Mouse (Mus musculus): Measurements from ENCODE around the gene Tpst2. TPM values are rescaled to one million over a fixed set of nuclear protein-coding genes. Genes with fewer than 3 reads are reported as not detected.

The Tpst2 gene
- polyA plus RNA-seq, 1 experiment from 2014 or later: 35.3 TPM

GRCm38 (mm10) chr5:112259862-112260650 lies 16.4 kb upstream of the Tpst2 start:
- no peaks in the 10 kb centered on the region for H3K9me3 ChIP-seq (ENCODE audit: control insufficient read depth, low read depth, low read length)
- H3K27ac ChIP-seq (ENCODE audit: low read length): no peak overlapping the region
- H3K27me3 ChIP-seq (ENCODE audit: control insufficient read depth, insufficient read depth, low read length): no peaks in the 10 kb centered on the region
- WGBS: 83% methylated on average over 16 of the region's 16 CpGs
- no peak overlapping the region for H3K4me2 ChIP-seq (replicated peaks; ENCODE audit: low read depth, low read length)
- ATAC-seq (ENCODE audit: insufficient number of reproducible peaks, insufficient read depth, low FRiP score, low read depth): no peak
- H3K36me3 ChIP-seq (ENCODE audit: control insufficient read depth, insufficient read depth, low read length): no peaks in the 10 kb centered on the region
- H3K4me1 ChIP-seq (ENCODE audit: control insufficient read depth, insufficient read depth, low read length): no peaks in the 10 kb centered on the region
- no peak overlapping the region for H3K4me3 ChIP-seq (ENCODE audit: low read depth, low read length)
- H3K9ac ChIP-seq (replicated peaks; ENCODE audit: low read depth, low read length): no peak overlapping the region

GRCm38 (mm10) chr5:112260818-112261217 lies 15.7 kb upstream of the Tpst2 start:
- Histone ChIP-seq H3K9ac (replicated peaks; ENCODE audit: low read depth, low read length) (no peak overlapping the region), H3K36me3 (ENCODE audit: control insufficient read depth, insufficient read depth, low read length) (no peaks in the 10 kb centered on the region), H3K4me2 (replicated peaks; ENCODE audit: low read depth, low read length) (no peak overlapping the region), H3K4me1 (ENCODE audit: control insufficient read depth, insufficient read depth, low read length) (no peaks in the 10 kb centered on the region), H3K27me3 (ENCODE audit: control insufficient read depth, insufficient read depth, low read length) (no peaks in the 10 kb centered on the region), H3K9me3 (ENCODE audit: control insufficient read depth, low read depth, low read length) (no peaks in the 10 kb centered on the region), H3K27ac (ENCODE audit: low read length) (no peak overlapping the region), H3K4me3 (ENCODE audit: low read depth, low read length) (no peak overlapping the region)
- WGBS: 89% methylated on average over 3 of the region's 3 CpGs
- no peak for ATAC-seq (ENCODE audit: insufficient number of reproducible peaks, insufficient read depth, low FRiP score, low read depth)

GRCm38 (mm10) chr5:112264099-112264498 lies 12.4 kb upstream of the Tpst2 start:
- H3K4me2 ChIP-seq (replicated peaks; ENCODE audit: low read depth, low read length): no peak overlapping the region
- no peaks in the 10 kb centered on the region for H3K9me3 ChIP-seq (ENCODE audit: control insufficient read depth, low read depth, low read length)
- 86% methylated on average over 7 of the region's 7 CpGs for WGBS
- H3K9ac ChIP-seq (replicated peaks; ENCODE audit: low read depth, low read length): no peak overlapping the region
- H3K4me3 ChIP-seq (ENCODE audit: low read depth, low read length): no peak overlapping the region
- no peaks in the 10 kb centered on the region for H3K4me1 ChIP-seq (ENCODE audit: control insufficient read depth, insufficient read depth, low read length)
- H3K36me3 ChIP-seq (ENCODE audit: control insufficient read depth, insufficient read depth, low read length): no peaks in the 10 kb centered on the region
- H3K27ac ChIP-seq (ENCODE audit: low read length): no peak overlapping the region
- no peak for ATAC-seq (ENCODE audit: insufficient number of reproducible peaks, insufficient read depth, low FRiP score, low read depth)
- no peaks in the 10 kb centered on the region for H3K27me3 ChIP-seq (ENCODE audit: control insufficient read depth, insufficient read depth, low read length)

GRCm38 (mm10) chr5:112265110-112265509 lies 11.4 kb upstream of the Tpst2 start:
- ATAC-seq (ENCODE audit: insufficient number of reproducible peaks, insufficient read depth, low FRiP score, low read depth): no peak

GRCm38 (mm10) chr5:112265515-112265914 lies 11.0 kb upstream of the Tpst2 start:
- Histone ChIP-seq H3K4me3 (ENCODE audit: low read depth, low read length) (no peak overlapping the region), H3K4me2 (replicated peaks; ENCODE audit: low read depth, low read length) (no peak overlapping the region), H3K36me3 (ENCODE audit: control insufficient read depth, insufficient read depth, low read length) (no peaks in the 10 kb centered on the region), H3K9ac (replicated peaks; ENCODE audit: low read depth, low read length) (no peak overlapping the region), H3K27ac (ENCODE audit: low read length) (no peak overlapping the region), H3K27me3 (ENCODE audit: control insufficient read depth, insufficient read depth, low read length) (0 out of 2 replicates have a peak, but pooled peaks cover 2% of the 10 kb centered on the region), H3K9me3 (ENCODE audit: control insufficient read depth, low read depth, low read length) (no peaks in the 10 kb centered on the region), H3K4me1 (ENCODE audit: control insufficient read depth, insufficient read depth, low read length) (no peaks in the 10 kb centered on the region)
- ATAC-seq (ENCODE audit: insufficient number of reproducible peaks, insufficient read depth, low FRiP score, low read depth): peak; percentile 46; the same call in 1 of the 2 replicates
- 7% methylated on average over 10 of the region's 10 CpGs for WGBS

More at GRCm38 (mm10) chr5:112265110-112265509, 11.4 kb upstream of the Tpst2 start:
- H3K4me3 ChIP-seq (ENCODE audit: low read depth, low read length): no peak overlapping the region
- no peaks in the 10 kb centered on the region for H3K9me3 ChIP-seq (ENCODE audit: control insufficient read depth, low read depth, low read length)
- no peak overlapping the region for H3K4me2 ChIP-seq (replicated peaks; ENCODE audit: low read depth, low read length)
- H3K27me3 ChIP-seq (ENCODE audit: control insufficient read depth, insufficient read depth, low read length): no peaks in the 10 kb centered on the region
- H3K9ac ChIP-seq (replicated peaks; ENCODE audit: low read depth, low read length): no peak overlapping the region
- no peak overlapping the region for H3K27ac ChIP-seq (ENCODE audit: low read length)
- H3K36me3 ChIP-seq (ENCODE audit: control insufficient read depth, insufficient read depth, low read length): no peaks in the 10 kb centered on the region
- H3K4me1 ChIP-seq (ENCODE audit: control insufficient read depth, insufficient read depth, low read length): no peaks in the 10 kb centered on the region
- WGBS: 85% methylated on average over 5 of the region's 5 CpGs

GRCm38 (mm10) chr5:112266011-112266777 lies 10.3 kb upstream of the Tpst2 start:
- no peaks in the 10 kb centered on the region for H3K4me1 ChIP-seq (ENCODE audit: control insufficient read depth, insufficient read depth, low read length)
- H3K27ac ChIP-seq (ENCODE audit: low read length): no peak overlapping the region
- H3K27me3 ChIP-seq (ENCODE audit: control insufficient read depth, insufficient read depth, low read length): 0 out of 2 replicates have a peak, but pooled peaks cover 2% of the 10 kb centered on the region
- H3K9ac ChIP-seq (replicated peaks; ENCODE audit: low read depth, low read length): no peak overlapping the region
- ATAC-seq (ENCODE audit: insufficient number of reproducible peaks, insufficient read depth, low FRiP score, low read depth): peak; percentile 28; the same call in 1 of the 2 replicates
- 55% methylated on average over 9 of the region's 9 CpGs for WGBS
- H3K4me3 ChIP-seq (ENCODE audit: low read depth, low read length): no peak overlapping the region
- no peaks in the 10 kb centered on the region for H3K9me3 ChIP-seq (ENCODE audit: control insufficient read depth, low read depth, low read length)
- no peak overlapping the region for H3K4me2 ChIP-seq (replicated peaks; ENCODE audit: low read depth, low read length)
- H3K36me3 ChIP-seq (ENCODE audit: control insufficient read depth, insufficient read depth, low read length): no peaks in the 10 kb centered on the region

- H3K27me3 ChIP-seq (ENCODE audit: control insufficient read depth, insufficient read depth, low read length): 0 out of 2 replicates have a peak, but pooled peaks cover 2% of the 10 kb centered on the region
- 0 out of 2 replicates have a peak, but pooled peaks cover 2% of the 10 kb centered on the region for H3K4me1 ChIP-seq (ENCODE audit: control insufficient read depth, insufficient read depth, low read length)
- no peak for ATAC-seq (ENCODE audit: insufficient number of reproducible peaks, insufficient read depth, low FRiP score, low read depth)
- H3K9me3 ChIP-seq (ENCODE audit: control insufficient read depth, low read depth, low read length): no peaks in the 10 kb centered on the region
- H3K4me3 ChIP-seq (ENCODE audit: low read depth, low read length): no peak overlapping the region
- H3K9ac ChIP-seq (replicated peaks; ENCODE audit: low read depth, low read length): no peak overlapping the region
- 54% methylated on average over 24 of the region's 24 CpGs for WGBS
- H3K4me2 ChIP-seq (replicated peaks; ENCODE audit: low read depth, low read length): no peak overlapping the region
- H3K36me3 ChIP-seq (ENCODE audit: control insufficient read depth, insufficient read depth, low read length): no peaks in the 10 kb centered on the region
- no peak overlapping the region for H3K27ac ChIP-seq (ENCODE audit: low read length)
Observed at GRCm38 (mm10) chr5:112270764-112271541, 5.5 kb upstream of the Tpst2 start.

- Histone ChIP-seq H3K27me3 (ENCODE audit: control insufficient read depth, insufficient read depth, low read length) (0 out of 2 replicates have a peak, but pooled peaks cover 2% of the 10 kb centered on the region), H3K9me3 (ENCODE audit: control insufficient read depth, low read depth, low read length) (no peaks in the 10 kb centered on the region), H3K4me1 (ENCODE audit: control insufficient read depth, insufficient read depth, low read length) (peaks cover 8% of the 10 kb centered on the region; the same call in 1 of the 2 replicates), H3K27ac (ENCODE audit: low read length) (no peak overlapping the region), H3K4me2 (replicated peaks; ENCODE audit: low read depth, low read length) (no peak overlapping the region), H3K36me3 (ENCODE audit: control insufficient read depth, insufficient read depth, low read length) (no peaks in the 10 kb centered on the region), H3K4me3 (ENCODE audit: low read depth, low read length) (no peak overlapping the region), H3K9ac (replicated peaks; ENCODE audit: low read depth, low read length) (no peak overlapping the region)
- ATAC-seq (ENCODE audit: insufficient number of reproducible peaks, insufficient read depth, low FRiP score, low read depth): no peak
- 53% methylated on average over 2 of the region's 2 CpGs for WGBS
Observed at GRCm38 (mm10) chr5:112272934-112273333, 3.6 kb upstream of the Tpst2 start.

Measured in stomach, embryonic 14.5 days (tissue).